Mouse (Mus musculus) myocyte (in vitro differentiated cells): ENCODE measurements at regions not wholly inside any gene's neighbourhood (a gene's known extent, or its start where the extent isn't known, plus 50 kb on each side); places are given as distances from the start of the nearest gene placed in this dataset.

Source experiments
- MAX ChIP-seq: IDR thresholded peaks from one replicate; pipeline ENCODE4 v1.6.1; 2011; ENCODE audit warnings: low read depth, mild to moderate bottlenecking, control low read depth
- POLR2A ChIP-seq: IDR thresholded peaks from one replicate; pipeline ENCODE4 v1.6.1; 2011; ENCODE audit warnings: low read depth, mild to moderate bottlenecking, control low read depth, moderate library complexity; ENCODE audit not compliant: insufficient read length
- USF1 ChIP-seq: IDR thresholded peaks from one replicate; pipeline ENCODE4 v1.6.1; 2011; ENCODE audit warnings: low read depth, mild to moderate bottlenecking, control low read depth, moderate library complexity

DNA sequence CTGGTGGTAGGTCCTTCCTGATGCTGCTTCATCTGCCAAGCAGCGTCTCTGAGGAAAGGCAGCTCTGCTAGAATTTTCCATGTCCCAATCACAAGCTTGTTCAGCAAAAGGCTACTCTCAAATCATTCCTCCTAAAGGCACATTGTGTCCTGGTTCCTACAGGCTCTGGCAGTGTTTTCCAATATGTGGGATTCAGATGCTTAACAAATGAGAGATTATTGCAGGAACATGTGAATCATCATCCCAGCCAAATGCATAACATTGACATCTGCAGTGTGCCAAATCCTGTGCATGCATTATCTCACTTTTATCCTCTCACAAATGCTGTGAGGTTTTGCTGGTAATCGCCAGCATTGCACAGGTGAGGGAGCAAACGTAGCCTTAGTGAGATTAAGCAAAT is 53.3 kb upstream of the Hmgn3 start:
- TF ChIP-seq POLR2A (no peak), MAX (no peak), USF1 (no peak)
